Mouse (Mus musculus) liver, embryonic 14.5 days (tissue): ENCODE results near the gene Lbhd1.

Source experiments
- CTCF ChIP-seq: IDR thresholded peaks from 2 replicates; pipeline ENCODE4 v1.5.1; 2016; ENCODE audit warnings: antibody characterized with exemption, low read depth, control low read depth
- EP300 ChIP-seq: IDR thresholded peaks from 2 replicates; pipeline ENCODE4 v1.6.1; 2016; ENCODE audit warnings: antibody characterized with exemption, low read depth

GRCm38 (mm10) chr19:8871267-8872186, 12.0 kb upstream of the Lbhd1 start, which contains the start of gene Ubxn1:
- TF ChIP-seq EP300 (peak; percentile 42), CTCF (no peak)
